ENCODE assay signal across 35 mouse cellular contexts in the genomic region with DNA sequence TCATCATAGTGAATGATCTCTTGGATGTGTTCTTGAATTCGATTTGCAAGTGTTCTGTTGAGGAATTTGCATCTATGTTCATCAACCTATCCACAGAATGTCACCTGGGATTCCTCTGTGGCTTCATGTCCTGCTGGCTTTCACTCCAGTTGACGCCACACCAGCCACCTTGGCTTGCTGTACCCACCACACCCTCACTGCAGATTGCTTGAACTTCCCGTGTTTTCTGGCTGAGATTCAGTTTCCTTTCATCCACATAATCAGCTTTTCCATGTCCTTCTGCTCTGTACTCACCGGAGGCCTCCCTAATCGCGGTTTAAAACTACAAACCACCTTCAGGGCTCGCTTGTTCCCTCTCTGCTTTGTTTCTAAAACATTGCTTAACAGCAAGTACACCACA. TPM values are rescaled to one million over a fixed set of nuclear protein-coding genes. Genes with fewer than 3 reads are reported as not detected.
"Had no signal": no experiment of that assay in that cellular context is flagged by ENCODE, and none has a peak within 500 bp of the region (broad histone marks: within the 10 kb centered on the region; RNA-seq: fewer than 3 reads in every experiment).

No protein-coding gene starts in this region.

- H3K27ac ChIP-seq: heart, embryonic 13.5 days; heart, embryonic 15.5 days; hindbrain, embryonic 10.5 days; hindbrain, embryonic 12.5 days; hindbrain, embryonic 13.5 days; hindbrain, embryonic 14.5 days; hindbrain, embryonic 15.5 days; hindbrain, postnatal 0 days; intestine, embryonic 15.5 days; kidney, embryonic 15.5 days; kidney, postnatal 0 days; layer of hippocampus, adult 2 months; left cerebral cortex, adult 2 months had no signal

- H3K27me3 ChIP-seq: heart, embryonic 12.5 days; heart, embryonic 13.5 days; heart, embryonic 15.5 days; hindbrain, embryonic 12.5 days; hindbrain, embryonic 13.5 days; hindbrain, embryonic 15.5 days; intestine, embryonic 15.5 days; kidney, embryonic 15.5 days had no signal

- ATAC-seq: hindbrain, embryonic 16.5 days; hindbrain, postnatal 0 days; inflammation-experienced regulatory T-cells, adult 6 months; intestine, embryonic 15.5 days; intestine, embryonic 16.5 days; intestine, postnatal 0 days had no signal

- H3K4me1 ChIP-seq: heart, embryonic 12.5 days; heart, embryonic 13.5 days; heart, embryonic 15.5 days; hindbrain, embryonic 10.5 days; hindbrain, embryonic 12.5 days; hindbrain, embryonic 13.5 days; hindbrain, embryonic 15.5 days; intestine, embryonic 15.5 days; kidney, embryonic 15.5 days had no signal

- H3K9ac ChIP-seq: heart, embryonic 12.5 days; heart, embryonic 13.5 days; heart, embryonic 15.5 days; hindbrain, embryonic 12.5 days; hindbrain, embryonic 13.5 days; hindbrain, embryonic 14.5 days; hindbrain, embryonic 15.5 days; intestine, embryonic 15.5 days; kidney, embryonic 15.5 days had no signal

- H3K9me3 ChIP-seq: heart, embryonic 12.5 days; heart, embryonic 13.5 days; heart, embryonic 15.5 days; hindbrain, embryonic 10.5 days; hindbrain, embryonic 12.5 days; hindbrain, embryonic 13.5 days; hindbrain, embryonic 15.5 days; intestine, embryonic 15.5 days; kidney, embryonic 15.5 days had no signal

- H3K4me3 ChIP-seq: heart, embryonic 12.5 days; heart, embryonic 13.5 days; heart, embryonic 15.5 days; hindbrain, embryonic 10.5 days; hindbrain, embryonic 12.5 days; hindbrain, embryonic 13.5 days; hindbrain, embryonic 15.5 days; intestine, embryonic 15.5 days; kidney, embryonic 15.5 days; layer of hippocampus, adult 2 months; left cerebral cortex, adult 2 months had no signal

- H3K36me3 ChIP-seq: heart, embryonic 12.5 days; heart, embryonic 13.5 days; heart, embryonic 15.5 days; hindbrain, embryonic 10.5 days; hindbrain, embryonic 12.5 days; hindbrain, embryonic 13.5 days; hindbrain, embryonic 15.5 days; intestine, embryonic 15.5 days; kidney, embryonic 15.5 days had no signal

- DNase-seq: heart, postnatal 10 days; heart, postnatal 14 days; heart, postnatal 36 days; heart, postnatal 4 days; kidney, adult 11 months; kidney, adult 18-20 months; kidney, adult 2 months; kidney, adult 8-10 months; kidney, adult 9 months; kidney, postnatal 10 days; kidney, postnatal 14 days; kidney, postnatal 25 days; kidney, postnatal 36 days; kidney, postnatal 4 days; layer of hippocampus, adult 9-11 months; layer of hippocampus, postnatal 36 days had no signal

- H3K4me2 ChIP-seq: heart, embryonic 12.5 days; heart, embryonic 13.5 days; heart, embryonic 15.5 days; hindbrain, embryonic 12.5 days; hindbrain, embryonic 13.5 days; hindbrain, embryonic 14.5 days; hindbrain, embryonic 15.5 days; intestine, embryonic 15.5 days; kidney, embryonic 15.5 days had no signal

RNA-seq across cellular contexts. Expression of gene Ret, which starts 46.6 kb away (rescaled TPM):
- total RNA-seq: hematopoietic stem cell, adult 5-6 weeks had no signal
